Mouse (Mus musculus): ENCODE results near the gene Tes3-ps. TPM values are rescaled to one million over a fixed set of nuclear protein-coding genes. Genes with fewer than 3 reads are reported as not detected.

The Tes3-ps gene
- polyA plus RNA-seq, 1 experiment from 2014 or later = 0.56 TPM

DNA sequence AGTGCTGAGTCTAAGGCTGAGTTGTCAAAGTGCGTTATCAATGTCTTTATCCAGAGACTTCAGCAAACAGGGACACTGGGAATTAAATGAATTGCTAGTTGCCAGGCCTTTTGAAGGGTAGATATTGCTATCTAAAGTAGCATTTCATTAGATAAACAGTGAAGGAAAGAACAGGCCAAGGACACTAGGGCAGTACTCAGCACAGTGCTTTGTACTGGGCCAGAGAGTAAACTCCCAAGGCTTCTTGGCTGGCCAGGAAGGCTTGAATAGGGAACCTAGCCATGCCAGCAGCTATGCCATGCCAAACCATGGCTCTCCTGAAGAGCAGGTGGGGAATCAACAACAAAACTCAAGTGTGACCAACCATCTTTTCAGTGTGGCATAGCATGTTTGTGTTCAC, 43.8 kb downstream of the Tes3-ps start:
- H3K4me1 ChIP-seq (ENCODE audit: control insufficient read depth, insufficient read depth, low read length) = no peaks in the 10 kb centered on the region
- no peaks in the 10 kb centered on the region for H3K9me3 ChIP-seq (ENCODE audit: control insufficient read depth, low read length)
- 90% methylated on average over 1 of the region's 1 CpGs for WGBS
- H3K4me2 ChIP-seq (ENCODE audit: low read depth, low read length) = no peak overlapping the region
- ATAC-seq = no peak
- no peak overlapping the region for H3K9ac ChIP-seq (ENCODE audit: low read depth, low read length)
- H3K4me3 ChIP-seq (ENCODE audit: low read length) = no peak overlapping the region
- H3K27me3 ChIP-seq (replicated peaks; ENCODE audit: control insufficient read depth, insufficient read depth, low read length) = no peaks in the 10 kb centered on the region
- H3K27ac ChIP-seq (ENCODE audit: low read length) = no peak overlapping the region
- no peaks in the 10 kb centered on the region for H3K36me3 ChIP-seq (ENCODE audit: control insufficient read depth, insufficient read depth, low read length)

DNA sequence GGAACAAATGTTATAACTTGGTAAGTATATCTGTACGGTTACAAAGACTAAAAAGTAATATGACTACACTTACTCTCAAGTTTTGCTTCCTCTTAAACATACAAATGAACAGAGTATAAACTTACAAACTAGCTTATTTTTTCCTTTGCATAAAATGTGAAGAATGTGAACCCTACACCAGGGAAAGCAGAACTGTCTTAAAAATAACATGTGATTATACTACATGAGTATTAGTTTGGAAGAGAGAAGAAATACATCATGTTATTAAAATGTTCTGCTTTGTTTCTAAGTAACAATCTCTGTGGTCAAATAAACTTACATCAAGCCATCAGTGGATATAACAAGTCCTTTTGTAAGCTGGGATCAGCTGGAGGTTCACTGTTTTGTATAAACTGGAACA, 45.6 kb downstream of the Tes3-ps start:
- no peak overlapping the region for H3K27ac ChIP-seq (ENCODE audit: low read length)
- no peak overlapping the region for H3K4me3 ChIP-seq (ENCODE audit: low read length)
- no peak overlapping the region for H3K4me2 ChIP-seq (ENCODE audit: low read depth, low read length)
- H3K9ac ChIP-seq (ENCODE audit: low read depth, low read length) = no peak overlapping the region
- no peaks in the 10 kb centered on the region for H3K9me3 ChIP-seq (ENCODE audit: control insufficient read depth, low read length)
- H3K36me3 ChIP-seq (ENCODE audit: control insufficient read depth, insufficient read depth, low read length) = no peaks in the 10 kb centered on the region
- 72% methylated on average over 1 of the region's 1 CpGs for WGBS
- H3K4me1 ChIP-seq (ENCODE audit: control insufficient read depth, insufficient read depth, low read length) = no peaks in the 10 kb centered on the region
- no peak for ATAC-seq
- H3K27me3 ChIP-seq (replicated peaks; ENCODE audit: control insufficient read depth, insufficient read depth, low read length) = no peaks in the 10 kb centered on the region

DNA sequence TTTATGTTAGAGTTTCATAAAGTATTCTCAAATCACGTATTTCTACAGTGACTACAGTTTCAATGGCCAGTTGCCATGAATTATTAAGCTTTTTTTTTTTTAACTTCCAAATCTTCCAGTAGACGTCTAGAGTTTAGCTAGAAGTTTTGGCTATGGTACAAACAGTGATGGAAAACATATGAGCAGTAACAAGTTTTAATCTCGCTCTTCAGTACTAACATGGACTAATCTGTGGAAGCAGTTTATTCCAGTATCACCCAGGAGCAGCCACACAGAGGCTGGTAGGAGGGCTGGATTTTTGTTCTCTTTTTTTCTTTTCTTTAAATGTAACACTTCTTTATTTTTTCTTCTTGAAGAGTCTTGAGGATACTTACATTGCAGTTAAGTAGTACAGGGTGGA, 51.2 kb downstream of the Tes3-ps start, which contains the start of gene Aspn:
Aspn (plus strand) TSS at position 165 of the 400 bp plus-strand sequence.
- WGBS = 56% methylated on average over 3 of the region's 3 CpGs
- ATAC-seq = no peak
- 0 out of 2 replicates have a peak within 1 kb of the TSS, but pooled peaks have one; percentile 5 for H3K27ac ChIP-seq (ENCODE audit: low read length)
- no peaks in the 10 kb centered on the region for H3K9me3 ChIP-seq (ENCODE audit: control insufficient read depth, low read length)
- H3K4me3 ChIP-seq (ENCODE audit: low read length) = no peak within 1 kb of the TSS
- no peak within 1 kb of the TSS for H3K9ac ChIP-seq (ENCODE audit: low read depth, low read length)
- no peaks in the 10 kb centered on the region for H3K27me3 ChIP-seq (replicated peaks; ENCODE audit: control insufficient read depth, insufficient read depth, low read length)
- no peak within 1 kb of the TSS for H3K4me2 ChIP-seq (ENCODE audit: low read depth, low read length)
- no peaks in the 10 kb centered on the region for H3K36me3 ChIP-seq (ENCODE audit: control insufficient read depth, insufficient read depth, low read length)
- no peaks in the 10 kb centered on the region for H3K4me1 ChIP-seq (ENCODE audit: control insufficient read depth, insufficient read depth, low read length)

DNA sequence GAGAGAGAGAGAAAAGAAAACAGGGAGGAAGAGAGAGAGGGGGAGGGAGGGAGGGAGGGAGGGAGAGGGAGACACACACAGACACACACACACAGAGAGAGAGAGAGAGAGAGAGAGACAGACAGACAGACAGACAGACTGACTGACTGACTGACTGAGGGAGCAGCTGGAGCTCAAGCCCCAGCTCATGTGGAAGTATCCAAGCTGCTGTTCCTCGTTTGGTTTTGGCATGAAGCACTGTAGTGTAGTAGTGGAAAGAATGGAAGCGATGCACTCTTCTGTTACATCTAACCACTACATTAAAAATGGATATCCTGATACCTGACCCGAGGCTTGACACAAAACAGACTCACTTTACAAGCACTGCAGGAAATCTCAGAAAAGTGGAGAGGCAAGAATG, 52.5 kb downstream of the Tes3-ps start:
- ATAC-seq = 0 out of 2 replicates have a peak, but pooled peaks have one; percentile 33
- 44% methylated on average over 3 of the region's 3 CpGs for WGBS
- Histone ChIP-seq H3K4me3 (ENCODE audit: low read length) (no peak overlapping the region), H3K4me2 (ENCODE audit: low read depth, low read length) (no peak overlapping the region), H3K27me3 (replicated peaks; ENCODE audit: control insufficient read depth, insufficient read depth, low read length) (no peaks in the 10 kb centered on the region), H3K4me1 (ENCODE audit: control insufficient read depth, insufficient read depth, low read length) (no peaks in the 10 kb centered on the region), H3K27ac (ENCODE audit: low read length) (peak overlapping the region; percentile 23), H3K36me3 (ENCODE audit: control insufficient read depth, insufficient read depth, low read length) (no peaks in the 10 kb centered on the region), H3K9me3 (ENCODE audit: control insufficient read depth, low read length) (no peaks in the 10 kb centered on the region), H3K9ac (ENCODE audit: low read depth, low read length) (no peak overlapping the region)

Other genes starting within 250 kb of the Tes3-ps start
- 1.2 and 1.3 TPM in 2 replicates for gene Susd3, start 244.6 kb upstream of the Tes3-ps start, polyA plus RNA-seq (2015; fragmentation: Nextera tagmentation; extraction: Ambion mirVana)
- gene Fgd3, start 173.0 kb upstream of the Tes3-ps start, polyA plus RNA-seq (2015; fragmentation: Nextera tagmentation; extraction: Ambion mirVana) = 0.82 and 1.2 TPM in 2 replicates
- 14.7 and 15.7 TPM in 2 replicates for gene Bicd2, start 151.7 kb upstream of the Tes3-ps start, polyA plus RNA-seq (2015; fragmentation: Nextera tagmentation; extraction: Ambion mirVana)
- 18.0 and 19.9 TPM in 2 replicates for gene Ippk, start 72.1 kb upstream of the Tes3-ps start, polyA plus RNA-seq (2015; fragmentation: Nextera tagmentation; extraction: Ambion mirVana)
- 0.62 and 0.82 TPM in 2 replicates for gene Ecm2, start 11.5 kb downstream of the Tes3-ps start, polyA plus RNA-seq (2015; fragmentation: Nextera tagmentation; extraction: Ambion mirVana)
- gene Aspn, start 51.1 kb downstream of the Tes3-ps start, polyA plus RNA-seq (2015; fragmentation: Nextera tagmentation; extraction: Ambion mirVana) = 25.7 and 27.1 TPM in 2 replicates
- gene Omd, start 89.1 kb downstream of the Tes3-ps start, polyA plus RNA-seq (2015; fragmentation: Nextera tagmentation; extraction: Ambion mirVana) = 0.69 and 1.0 TPM in 2 replicates
- gene Ogn, start 114.7 kb downstream of the Tes3-ps start, polyA plus RNA-seq (2015; fragmentation: Nextera tagmentation; extraction: Ambion mirVana) = 58.7 and 60.5 TPM in 2 replicates
- gene Cenpp, start 159.5 kb downstream of the Tes3-ps start, polyA plus RNA-seq (2015; fragmentation: Nextera tagmentation; extraction: Ambion mirVana) = 18.0 and 19.9 TPM in 2 replicates
- 12.3 and 13.4 TPM in 2 replicates for gene Nol8, start 159.8 kb downstream of the Tes3-ps start, polyA plus RNA-seq (2015; fragmentation: Nextera tagmentation; extraction: Ambion mirVana)
- gene Iars, start 188.8 kb downstream of the Tes3-ps start, polyA plus RNA-seq (2015; fragmentation: Nextera tagmentation; extraction: Ambion mirVana) = 79.7 and 82.2 TPM in 2 replicates

All from intestine, embryonic 16.5 days (tissue).